Mouse (Mus musculus): Measurements from ENCODE around the gene Asb17.
"Not testable (repeated sequence)": the region's sequence is repeated elsewhere in the genome, so short reads cannot be mapped to it uniquely, and the experiment has no call there.

The Asb17 gene

DNA sequence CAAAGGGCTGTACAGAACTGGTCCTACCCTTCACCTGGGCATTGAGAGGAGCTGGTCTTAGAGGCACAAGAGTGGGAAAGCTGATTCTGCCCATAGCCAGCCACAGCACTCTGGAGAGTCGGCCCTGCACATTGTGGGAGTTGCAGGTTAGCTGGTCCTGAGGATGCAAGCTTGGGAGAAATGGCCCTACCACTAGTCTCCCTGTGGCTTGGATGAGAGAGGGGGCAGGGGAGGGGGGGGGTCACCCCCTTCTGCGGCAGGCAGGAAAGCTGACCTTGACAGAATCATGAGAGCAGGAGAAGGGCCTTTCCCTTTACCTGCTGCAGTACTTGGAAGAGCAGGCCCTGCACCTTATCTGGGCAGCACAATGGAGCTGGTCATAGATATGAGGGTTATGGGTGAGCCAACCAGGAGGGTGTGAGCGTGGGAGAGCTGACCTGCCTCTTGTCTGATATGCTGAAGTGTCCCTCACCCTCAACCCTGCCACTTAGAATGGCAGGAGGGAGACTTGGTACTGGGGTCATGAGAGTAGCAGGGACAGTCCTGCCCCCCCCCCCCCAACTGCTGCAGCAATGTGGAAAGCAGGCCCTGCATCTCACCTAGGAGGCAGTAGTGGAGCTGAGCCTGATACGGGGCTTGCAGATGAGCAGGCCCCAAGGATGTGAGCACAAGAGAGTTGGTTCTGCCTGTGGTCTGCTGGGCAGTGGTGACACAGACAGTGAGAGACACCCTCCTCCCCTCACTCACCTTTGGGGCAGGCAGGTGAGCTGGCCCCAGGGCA lies 11.9 kb upstream of the Asb17 start:
- DNase-seq (ENCODE audit: low read depth, low spot score): no peak

DNA sequence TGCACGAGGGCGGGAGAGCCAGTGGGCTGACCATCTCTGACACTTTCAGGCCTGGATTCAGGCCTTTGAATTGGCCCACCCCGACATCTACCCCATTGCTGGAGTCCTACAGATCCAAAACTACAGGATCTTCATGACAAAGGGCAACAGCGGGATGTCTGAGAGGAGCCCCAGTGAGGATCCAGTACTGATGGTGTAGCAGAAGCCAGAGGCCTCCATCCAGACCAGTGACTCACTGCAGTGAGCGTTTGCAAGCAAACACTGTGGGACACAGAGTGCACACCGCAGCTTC lies 11.4 kb upstream of the Asb17 start:
- DNase-seq (ENCODE audit: low read depth, low spot score): no peak

DNA sequence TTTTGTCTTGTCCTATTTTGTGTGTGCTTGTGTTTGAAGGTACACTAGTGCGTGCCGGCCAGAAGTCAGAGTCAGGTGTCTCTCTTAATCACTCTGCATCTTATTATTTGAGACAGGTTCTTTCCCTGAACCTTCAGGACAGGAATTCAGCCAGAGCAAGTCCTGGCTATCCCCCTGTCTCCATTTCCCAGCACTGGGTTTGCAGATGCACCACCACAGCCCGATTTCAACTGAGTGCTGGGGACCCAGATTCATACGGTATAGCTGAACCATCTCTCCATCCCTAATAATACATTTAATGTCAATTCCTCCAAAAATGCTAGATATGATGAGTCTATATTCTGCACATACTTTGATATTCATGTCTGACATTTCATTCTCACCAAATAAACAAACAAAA lies 9.9 kb upstream of the Asb17 start:
- no peak for DNase-seq (ENCODE audit: low read depth, low spot score)

DNA sequence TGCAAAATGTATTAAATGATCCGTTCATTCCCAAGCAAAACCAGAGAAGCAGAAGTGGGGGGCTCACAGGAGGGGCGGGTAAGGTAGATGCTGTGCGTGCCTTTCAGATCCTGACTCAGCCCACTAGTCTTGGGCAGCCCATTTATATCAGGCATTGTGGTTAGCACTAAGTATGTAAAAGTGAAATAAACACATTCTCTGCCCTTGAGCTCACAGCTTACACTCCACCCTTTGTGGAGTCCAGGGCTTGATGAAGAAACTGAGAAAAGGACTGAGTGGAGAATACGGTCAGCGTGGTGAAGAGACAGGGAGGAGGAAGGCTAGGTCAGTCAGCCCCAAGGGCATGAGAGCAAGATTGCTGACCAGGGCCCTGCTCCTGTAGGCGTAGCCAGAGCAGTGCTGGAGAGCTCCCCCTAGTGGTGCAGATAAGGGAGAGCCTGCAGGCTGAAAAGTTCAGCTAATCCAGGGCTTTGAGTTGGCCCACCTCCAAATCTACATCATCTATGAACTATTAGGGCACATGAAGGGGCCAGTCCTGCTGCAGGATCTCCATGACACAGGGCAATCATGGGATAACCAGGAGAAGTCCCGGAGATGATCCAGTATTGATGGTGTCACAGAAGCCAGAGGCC lies 8.4 kb upstream of the Asb17 start:
- DNase-seq (ENCODE audit: low read depth, low spot score): peak; percentile 58

DNA sequence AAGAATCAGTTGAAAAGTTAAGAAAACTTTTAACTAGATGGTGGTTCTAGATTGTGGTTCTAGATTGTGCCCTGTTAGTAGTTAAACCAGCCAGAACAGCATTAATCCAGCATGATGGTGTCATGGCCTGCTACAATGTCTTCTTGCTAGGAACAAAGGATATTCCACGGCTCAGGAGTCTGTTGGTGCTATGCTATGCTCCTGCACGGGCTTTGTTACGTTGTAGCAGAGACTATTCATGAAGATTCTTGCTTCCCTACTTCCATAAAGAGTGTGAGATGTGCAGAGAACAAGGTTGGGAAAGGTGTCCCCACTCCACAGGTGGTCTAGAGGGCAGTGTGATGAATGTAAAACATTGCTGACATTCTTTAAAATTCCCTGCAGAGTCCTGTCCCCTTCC lies 7.7 kb upstream of the Asb17 start:
- no peak for DNase-seq (ENCODE audit: low read depth, low spot score)

DNA sequence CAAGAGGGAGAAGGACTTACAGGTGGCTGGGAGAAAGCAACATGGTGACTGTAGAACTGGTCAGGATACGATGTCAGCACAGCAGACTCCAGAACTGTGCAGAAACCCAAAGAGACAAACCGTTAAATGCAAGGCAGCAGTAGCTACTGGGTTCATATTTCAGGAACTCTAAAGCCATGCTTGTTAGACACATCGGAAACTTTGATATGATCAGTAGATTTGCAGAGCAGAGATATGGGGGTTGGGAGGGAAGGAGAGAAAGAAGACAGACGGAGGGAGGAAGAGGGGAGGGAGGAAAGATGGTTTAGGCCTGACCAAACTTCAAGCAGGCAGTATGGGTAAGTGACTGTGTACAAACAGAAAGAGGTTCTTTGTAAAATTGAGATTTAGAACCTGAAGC lies 6.4 kb upstream of the Asb17 start:
- no peak for DNase-seq (ENCODE audit: low read depth, low spot score)

DNA sequence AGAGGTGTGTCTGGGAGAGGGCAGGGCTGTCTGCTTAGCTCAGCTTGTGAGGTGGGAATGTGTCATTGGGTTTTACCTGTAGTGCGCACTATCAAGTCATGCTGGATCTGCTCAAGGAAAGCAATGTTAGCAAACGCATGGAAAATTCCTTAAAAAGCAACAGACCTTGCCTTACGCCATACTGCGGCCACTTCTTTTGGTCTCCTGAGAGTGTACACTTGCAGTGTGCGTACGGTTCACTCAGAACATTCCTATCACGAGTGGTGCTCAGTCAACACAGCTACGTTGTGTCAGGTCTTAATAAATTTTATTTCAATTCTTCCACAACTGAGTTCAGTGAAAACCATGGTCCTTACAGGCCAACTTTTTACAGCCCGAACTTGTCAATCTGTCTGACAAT lies 748 bp downstream of the Asb17 start:
- no peak for DNase-seq (ENCODE audit: low read depth, low spot score)

DNA sequence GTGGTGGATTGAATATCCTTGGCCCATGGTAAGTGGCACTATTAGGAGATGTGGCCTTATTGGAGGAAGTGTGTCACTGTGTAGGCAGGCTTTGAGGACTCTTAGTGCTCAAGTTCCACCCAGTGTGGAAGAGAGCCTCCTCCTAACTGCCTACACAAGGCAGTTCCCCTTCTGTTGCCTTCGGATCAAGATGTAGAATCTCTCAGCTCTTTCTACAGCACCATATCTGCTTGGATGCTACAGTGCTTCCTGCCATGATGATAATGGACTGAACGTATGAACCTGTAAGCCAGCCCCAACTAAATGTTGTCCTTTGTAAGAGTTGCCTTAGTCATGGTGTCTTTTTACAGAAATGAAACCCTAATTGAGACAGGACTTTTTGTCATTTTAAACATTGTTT lies 1.5 kb downstream of the Asb17 start:
- DNase-seq (ENCODE audit: low read depth, low spot score): no peak

DNA sequence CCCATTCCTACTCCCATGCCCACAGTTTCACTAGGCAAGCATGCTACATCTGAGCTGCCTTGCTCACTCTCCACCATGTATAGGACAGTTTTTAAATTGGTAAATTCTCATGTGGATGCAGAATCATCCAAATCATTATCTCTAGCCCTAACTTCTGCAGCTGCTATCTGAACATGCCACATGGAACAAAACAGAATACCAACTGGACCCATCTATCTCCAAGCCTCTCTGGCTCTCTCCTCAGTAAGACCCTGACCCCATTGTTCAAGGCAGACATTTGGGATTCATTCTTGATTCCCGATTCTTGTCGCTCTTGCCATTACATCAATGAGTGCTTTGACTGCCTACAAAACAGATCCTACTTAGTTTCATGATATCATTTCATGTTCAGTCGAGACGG lies 2.1 kb downstream of the Asb17 start:
- DNase-seq (ENCODE audit: low read depth, low spot score): no peak

DNA sequence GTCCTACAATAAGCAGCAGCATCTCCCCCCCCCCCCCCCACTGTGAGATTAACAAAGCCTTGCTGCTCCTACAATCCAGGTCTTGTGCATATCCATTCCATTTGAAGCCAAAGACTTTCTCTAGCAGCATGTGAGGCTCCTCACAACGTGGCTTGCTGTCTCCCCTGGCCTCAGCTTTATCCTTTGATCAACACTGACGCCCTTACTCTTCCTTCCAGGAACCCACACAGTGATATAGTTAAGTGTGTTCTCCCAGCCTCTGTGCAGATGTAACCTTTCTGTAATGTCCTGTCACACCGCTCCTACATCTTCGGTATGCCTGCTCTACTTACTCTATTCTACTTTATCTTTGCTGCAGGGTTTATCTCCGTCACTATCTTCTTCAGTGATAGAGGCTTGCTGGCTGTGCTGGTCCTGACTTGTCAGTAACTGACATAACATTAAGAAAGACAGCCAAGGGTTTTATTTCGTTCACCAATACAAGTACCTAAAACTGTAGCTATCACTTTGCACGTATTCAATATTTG lies 3.3 kb downstream of the Asb17 start:
- no peak for DNase-seq (ENCODE audit: low read depth, low spot score)

DNA sequence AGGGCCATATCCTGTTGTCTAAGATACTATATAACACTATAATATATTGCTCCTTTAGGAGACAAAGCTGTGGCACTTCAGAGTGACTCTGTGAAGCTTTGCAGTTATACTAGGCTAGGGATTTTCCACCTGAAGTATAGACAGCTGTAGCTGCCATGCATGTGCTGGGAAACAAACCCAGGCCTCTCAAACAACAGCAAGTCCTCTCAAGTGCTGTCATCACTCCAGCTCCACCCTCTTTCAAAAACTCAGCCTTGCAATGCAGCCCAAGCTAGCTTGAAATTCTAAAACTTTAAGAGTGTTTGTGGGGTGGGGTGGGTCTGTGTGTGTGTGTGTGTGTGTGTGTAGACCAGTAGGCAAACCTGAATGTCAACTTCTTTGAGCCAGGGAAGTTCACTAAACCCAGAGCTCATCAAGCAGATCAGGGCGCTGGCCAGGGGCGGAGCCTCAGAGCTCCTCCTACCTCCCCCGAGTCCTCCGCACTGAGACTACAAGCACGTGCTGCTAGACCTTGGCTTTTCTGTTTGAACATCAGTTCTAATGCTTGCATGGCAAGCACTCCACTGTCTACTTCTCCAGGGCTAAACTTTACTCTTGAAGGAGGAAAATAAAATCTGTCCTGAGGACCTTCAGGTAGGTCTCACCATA lies 5.5 kb downstream of the Asb17 start:
- peak; percentile 23 for DNase-seq (ENCODE audit: low read depth, low spot score)

DNA sequence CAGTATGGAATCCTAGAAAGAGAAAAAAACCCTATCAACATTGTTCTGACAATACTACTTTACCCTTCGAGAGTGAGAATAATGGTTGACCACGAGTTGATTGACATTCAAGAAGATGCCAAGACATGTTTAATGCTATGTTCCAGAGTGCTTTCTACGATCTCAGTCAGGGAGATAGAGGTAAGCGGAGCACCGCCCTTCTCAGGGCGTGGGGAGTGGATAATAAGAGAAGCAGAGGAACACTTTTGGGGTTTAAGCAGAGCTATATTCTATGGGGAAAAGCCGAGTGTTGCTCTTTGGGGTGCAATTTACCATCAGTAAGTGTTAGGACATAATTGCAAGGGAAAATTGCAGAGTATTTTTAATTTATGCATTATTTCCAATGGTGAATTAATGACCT lies 6.8 kb downstream of the Asb17 start:
- no peak for DNase-seq (ENCODE audit: low read depth, low spot score)

DNA sequence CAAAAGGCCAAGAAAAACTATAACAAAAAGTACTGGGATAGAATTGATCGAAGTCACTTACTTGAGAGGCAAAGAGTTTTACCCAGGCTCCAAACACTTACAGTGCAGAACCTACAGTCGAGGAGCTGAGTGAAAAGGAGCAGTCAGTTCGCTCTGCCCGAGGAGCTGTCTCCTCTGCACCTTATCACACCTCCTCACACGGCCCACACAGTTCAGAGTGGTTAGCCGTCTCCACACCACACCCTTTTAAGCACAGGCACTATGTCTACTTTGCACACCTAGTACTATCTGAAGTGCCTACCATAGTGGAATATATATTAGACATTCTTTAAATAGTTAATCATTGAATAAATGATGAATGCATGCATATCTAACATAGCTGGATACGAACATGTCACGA lies 8.3 kb downstream of the Asb17 start:
- no peak for DNase-seq (ENCODE audit: low read depth, low spot score)

DNA sequence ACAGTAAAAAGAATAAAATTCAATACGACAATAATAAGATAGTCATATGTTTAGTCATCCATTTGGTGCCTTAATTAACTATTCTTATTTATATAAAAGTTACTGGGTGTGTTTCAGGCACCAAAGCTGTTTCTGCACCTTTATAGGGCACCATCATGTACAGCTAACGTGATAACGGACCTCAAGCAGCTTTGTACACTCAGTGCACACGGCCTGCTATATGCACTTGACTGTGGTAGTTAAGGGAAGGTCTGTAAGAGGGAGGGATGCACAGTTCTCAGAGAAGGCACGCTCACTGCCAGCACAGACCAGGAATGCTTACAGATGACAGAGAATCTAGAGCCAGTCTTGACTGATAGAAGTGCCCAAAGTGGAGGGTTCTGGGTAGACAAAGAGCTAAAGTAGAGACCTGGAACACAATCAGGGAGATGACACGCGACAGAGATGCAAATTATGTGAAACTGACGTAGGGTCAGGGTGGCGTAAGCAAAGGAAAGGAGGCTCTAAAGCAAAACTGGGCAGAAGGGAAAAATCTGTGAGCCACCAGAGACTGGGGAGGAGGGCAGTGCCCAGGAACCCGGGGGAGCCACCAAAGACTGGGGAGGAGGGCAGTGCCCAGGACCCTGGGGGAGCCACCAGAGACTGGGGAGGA lies 14.5 kb downstream of the Asb17 start:
- DNase-seq (ENCODE audit: low read depth, low spot score): no peak

DNA sequence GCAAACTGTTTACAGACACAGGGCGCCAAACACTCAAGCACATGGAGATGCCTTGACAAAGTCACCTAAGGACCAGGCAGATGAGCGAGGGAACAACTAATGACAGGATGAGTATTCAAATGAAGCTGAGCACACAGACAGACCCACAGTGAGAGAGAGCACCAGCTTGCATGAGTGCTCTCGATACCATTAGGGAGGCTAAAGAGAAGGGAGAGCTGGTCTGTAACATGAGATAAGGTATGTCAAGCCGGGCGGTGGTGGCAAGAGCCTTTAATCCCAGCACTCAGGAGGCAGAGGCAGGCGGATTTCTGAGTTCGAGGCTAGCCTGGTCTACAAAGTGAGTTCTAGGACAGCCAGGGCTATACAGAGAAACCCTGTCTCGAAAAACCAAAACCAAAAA lies 16.4 kb downstream of the Asb17 start:
- DNase-seq (ENCODE audit: low read depth, low spot score): not testable (repeated sequence)

DNA sequence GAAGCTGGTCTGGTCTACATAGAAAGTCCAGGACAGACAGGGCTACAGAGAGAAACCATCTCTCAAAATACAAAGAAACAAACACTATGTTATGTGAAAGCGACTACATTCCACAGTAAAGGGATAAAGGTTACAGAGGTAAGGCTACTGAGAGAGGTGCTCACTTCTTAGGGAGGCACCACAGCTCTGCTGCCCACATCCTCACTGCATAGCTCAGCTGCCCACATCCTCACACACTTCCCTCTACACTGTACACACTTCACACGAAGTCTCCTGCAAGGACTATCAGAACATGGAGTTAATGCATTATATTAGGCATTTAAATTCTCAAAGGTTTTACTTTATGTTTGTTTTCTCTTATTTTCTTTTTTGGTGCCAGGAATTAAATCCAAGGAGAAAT lies 19.8 kb downstream of the Asb17 start:
- DNase-seq (ENCODE audit: low read depth, low spot score): peak; percentile 22

DNA sequence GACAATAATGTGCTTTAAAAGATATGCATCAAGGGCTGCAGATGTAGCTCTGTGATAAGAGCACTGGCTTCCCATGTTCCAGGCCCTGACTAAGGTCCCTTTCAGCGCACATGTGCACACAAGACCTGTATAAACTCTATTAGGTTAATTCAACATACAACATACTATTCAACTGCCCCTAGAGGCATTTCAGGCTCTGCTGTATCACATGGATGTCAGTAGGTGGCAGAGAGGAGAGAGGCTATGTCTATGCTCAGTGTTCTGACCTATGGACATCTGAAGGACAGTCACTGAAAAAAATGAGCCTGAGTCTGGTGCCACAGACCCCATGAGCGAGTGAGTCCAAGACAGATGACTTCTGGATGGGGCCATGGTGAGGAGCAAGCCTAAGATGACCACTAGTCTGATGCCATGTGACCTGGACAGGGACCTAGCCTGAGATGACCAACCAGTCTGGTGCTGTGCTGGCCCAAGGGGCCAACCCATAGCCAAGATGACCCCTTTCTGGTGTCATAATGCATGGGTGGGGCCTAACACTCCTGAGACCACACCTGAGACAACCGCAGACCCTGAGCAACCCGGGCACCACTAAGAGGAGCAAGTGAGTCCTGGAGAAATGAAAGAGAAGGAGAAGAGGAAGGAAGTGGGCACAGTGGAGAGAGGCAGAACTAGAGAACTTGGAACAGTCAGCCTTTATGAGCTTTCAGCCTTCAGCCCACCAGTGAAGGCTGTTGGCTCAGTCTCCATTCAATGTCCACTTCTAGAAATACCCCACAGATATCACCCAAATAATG lies 20.8 kb downstream of the Asb17 start:
- DNase-seq (ENCODE audit: low read depth, low spot score): no peak

DNA sequence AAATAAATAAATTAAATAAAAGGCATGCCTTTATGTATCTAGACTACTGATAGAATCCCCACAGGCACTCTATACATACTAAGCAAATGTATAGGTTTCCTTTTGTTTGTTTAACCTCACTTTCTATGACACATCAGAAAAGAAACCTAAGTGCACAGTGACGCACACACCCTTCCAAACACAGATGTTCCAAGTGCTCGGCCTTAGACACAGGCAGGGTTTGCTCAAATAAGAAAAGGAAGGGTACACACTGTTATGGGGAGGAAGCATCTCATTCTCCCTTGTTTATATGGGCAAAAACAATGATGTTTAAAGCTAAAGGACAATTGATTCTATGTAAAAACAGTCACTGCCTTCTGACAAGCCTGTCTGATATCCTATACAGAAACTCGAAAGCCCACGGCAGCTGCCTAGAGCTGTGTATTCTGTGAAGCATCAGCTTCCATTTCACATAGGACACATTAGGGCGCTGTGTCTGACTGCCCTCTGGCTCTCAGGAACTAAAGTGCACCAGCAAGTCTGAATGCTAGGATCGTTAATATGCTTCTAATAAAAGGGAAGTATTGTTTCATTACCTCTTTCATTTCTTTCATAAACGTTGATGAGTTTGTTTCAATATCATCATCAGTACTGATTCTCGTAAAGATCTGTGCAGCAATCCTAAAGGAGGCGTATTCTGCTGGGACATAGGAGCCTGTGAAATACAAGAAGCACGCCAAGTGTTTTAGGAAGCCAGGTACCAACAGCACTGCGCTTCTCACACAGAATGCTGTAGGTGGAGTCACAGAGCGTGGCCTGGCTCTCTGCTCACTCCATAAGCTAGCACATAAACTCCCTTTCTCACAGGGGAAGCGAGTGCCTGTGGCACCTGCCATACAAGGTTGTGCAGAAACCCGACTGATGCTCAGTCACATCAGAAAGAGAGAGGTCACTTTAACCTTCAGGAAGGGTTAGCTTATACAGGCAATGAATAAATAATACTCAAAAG lies 23.4 kb downstream of the Asb17 start:
- no peak for DNase-seq (ENCODE audit: low read depth, low spot score)

DNA sequence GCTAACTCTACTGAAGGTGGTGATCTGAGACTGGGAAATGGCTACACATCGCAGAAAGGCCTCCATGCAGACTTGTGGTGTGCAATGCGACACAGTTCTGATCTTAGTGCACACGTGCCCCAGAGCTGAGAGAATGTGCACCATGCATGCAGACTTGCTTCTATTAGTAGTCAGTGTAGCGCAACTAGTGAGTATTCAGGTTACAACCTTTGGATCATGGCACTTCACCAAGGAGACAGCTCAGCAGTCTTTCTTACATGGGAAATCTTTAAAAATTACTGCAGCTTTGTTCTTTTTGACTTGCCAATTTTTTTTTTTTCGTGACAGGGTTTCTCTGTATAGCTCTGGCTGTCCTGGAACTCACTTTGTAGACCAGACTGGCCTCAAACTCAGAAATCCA lies 27.4 kb downstream of the Asb17 start:
- DNase-seq (ENCODE audit: low read depth, low spot score): no peak

DNA sequence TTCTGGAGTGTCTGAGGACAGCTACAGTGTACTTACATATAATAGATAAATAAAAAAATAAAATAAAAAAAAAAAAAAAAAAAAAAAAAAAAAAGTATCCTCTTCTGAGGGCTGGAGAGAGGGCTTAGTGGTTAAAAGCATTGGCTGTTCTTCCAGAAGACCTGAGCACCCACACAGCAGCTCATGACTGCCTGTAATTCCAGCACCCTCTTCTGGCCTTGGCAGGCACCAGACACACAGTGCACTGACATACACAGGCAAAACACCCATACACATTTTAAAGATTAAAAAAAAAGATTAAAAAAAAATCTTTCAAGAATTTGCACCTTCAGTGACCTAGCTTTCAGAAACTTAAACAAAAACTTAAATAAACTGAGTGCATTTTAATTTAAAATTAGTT lies 42.3 kb downstream of the Asb17 start:
- DNase-seq (ENCODE audit: low read depth, low spot score): no peak

DNA sequence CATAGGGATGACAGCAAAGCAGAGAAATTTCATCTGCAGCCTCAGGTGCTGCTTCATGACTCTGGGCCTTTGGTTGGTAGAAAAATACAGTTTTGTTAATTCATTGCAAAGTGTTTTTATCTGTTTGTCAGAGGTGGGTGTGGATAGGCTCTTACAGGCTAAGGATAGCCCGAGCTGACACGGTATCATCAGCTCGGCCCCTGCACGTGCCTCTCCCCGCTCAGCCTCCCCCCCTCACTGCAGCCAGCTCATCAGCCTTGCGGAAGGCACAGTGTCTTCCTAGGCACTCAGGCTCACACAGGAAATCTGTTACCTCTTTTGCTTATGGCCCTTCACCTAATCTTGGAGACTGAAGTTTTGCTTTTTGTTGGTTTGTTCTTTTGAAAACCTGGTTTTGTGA lies 44.1 kb downstream of the Asb17 start:
- no peak for DNase-seq (ENCODE audit: low read depth, low spot score)
